Mouse (Mus musculus): ENCODE measurements around the gene Cer1. TPM values are rescaled to one million over a fixed set of nuclear protein-coding genes. Genes with fewer than 3 reads are reported as not detected.
A peak's percentile ranks its signal among the peaks of the same experiment; 100 is the strongest.

Cer1 gene
- polyA plus RNA-seq, 1 experiment, result not detected

DNA sequence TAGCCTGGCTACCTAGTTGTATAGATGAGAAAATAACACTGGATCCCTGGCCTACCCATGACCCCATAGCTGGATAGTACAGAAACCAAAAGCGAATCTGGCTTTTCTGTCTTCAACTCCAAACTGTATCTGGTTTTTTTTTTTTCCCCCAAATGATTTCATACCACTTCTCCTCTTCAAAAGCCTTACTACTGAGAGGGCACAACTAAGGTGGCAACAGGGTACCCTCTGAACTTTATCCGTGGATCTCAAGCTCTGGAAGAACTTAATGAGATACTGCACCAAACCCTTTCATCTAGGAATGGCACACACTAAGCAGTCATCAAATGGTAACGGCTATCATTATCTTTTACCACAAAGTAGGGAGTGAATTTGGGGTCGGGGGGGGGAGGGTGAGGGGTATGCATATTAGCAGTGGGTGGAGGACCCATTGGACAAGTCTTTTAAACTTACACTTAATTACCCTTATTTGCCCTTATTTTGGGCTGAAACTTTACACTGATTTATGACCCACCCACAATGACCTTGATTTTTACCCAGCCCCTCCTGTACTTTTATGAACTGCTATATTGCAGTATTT lies 26.4 kb downstream of the Cer1 start:
- TF ChIP-seq POLR2A (IDR thresholded peaks at IDR 0.05; ENCODE audit: low read depth, low read length) (no peak), CTCF (IDR thresholded peaks at IDR 0.05; ENCODE audit: extremely low read depth, insufficient read depth, insufficient read length, insufficient replicate concordance) (no peak)
- Histone ChIP-seq H3K4me3 (ENCODE audit: extremely low read depth, insufficient read depth, insufficient read length) (peak overlapping the region; percentile 80), H3K4me1 (ENCODE audit: control insufficient read depth, insufficient read depth, insufficient read length) (no peaks in the 10 kb centered on the region; the same call in none of the 2 replicates), H3K27ac (ENCODE audit: insufficient read depth, low read length) (no peak overlapping the region), H3K36me3 (ENCODE audit: control insufficient read depth, insufficient read depth, low read length) (no peaks in the 10 kb centered on the region), H3K27me3 (ENCODE audit: control insufficient read depth, insufficient read depth, low read length) (0 out of 2 replicates have a peak, but pooled peaks cover 2% of the 10 kb centered on the region)
- no peak for DNase-seq (ENCODE audit: low read depth in 1 of 2, low spot score in 2 of 2)
- WGBS, result 25% methylated on average over 4 of the region's 4 CpGs

DNA sequence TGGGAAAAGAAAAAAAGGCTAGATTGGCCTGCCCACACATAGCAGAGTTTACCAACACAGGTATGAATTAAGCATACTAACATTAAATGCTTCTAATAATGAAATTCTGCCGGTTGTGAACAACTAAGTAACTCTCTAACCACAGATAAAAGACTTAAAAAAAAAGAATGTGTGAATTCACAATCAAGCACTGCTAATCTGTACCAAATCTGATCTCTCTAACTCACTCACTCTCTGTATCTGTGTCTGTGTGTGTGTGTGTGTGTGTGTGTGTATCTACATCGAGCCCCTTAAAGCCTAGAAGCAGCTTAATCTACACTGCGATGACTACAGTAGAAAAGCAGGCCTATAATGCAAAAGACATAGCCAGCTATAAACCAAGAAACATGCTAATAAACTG lies 28.0 kb downstream of the Cer1 start:
- Histone ChIP-seq H3K36me3 (ENCODE audit: control insufficient read depth, insufficient read depth, low read length) (no peaks in the 10 kb centered on the region), H3K27ac (ENCODE audit: insufficient read depth, low read length) (no peak overlapping the region), H3K4me1 (ENCODE audit: control insufficient read depth, insufficient read depth, insufficient read length) (no peaks in the 10 kb centered on the region; the same call in none of the 2 replicates), H3K27me3 (ENCODE audit: control insufficient read depth, insufficient read depth, low read length) (0 out of 2 replicates have a peak, but pooled peaks cover 2% of the 10 kb centered on the region), H3K4me3 (ENCODE audit: extremely low read depth, insufficient read depth, insufficient read length) (no peak overlapping the region)
- TF ChIP-seq CTCF (IDR thresholded peaks at IDR 0.05; ENCODE audit: extremely low read depth, insufficient read depth, insufficient read length, insufficient replicate concordance) (no peak), POLR2A (IDR thresholded peaks at IDR 0.05; ENCODE audit: low read depth, low read length) (no peak)
- DNase-seq (ENCODE audit: low read depth in 1 of 2, low spot score in 2 of 2), result no peak
- 85% methylated on average over 3 of the region's 3 CpGs for WGBS

DNA sequence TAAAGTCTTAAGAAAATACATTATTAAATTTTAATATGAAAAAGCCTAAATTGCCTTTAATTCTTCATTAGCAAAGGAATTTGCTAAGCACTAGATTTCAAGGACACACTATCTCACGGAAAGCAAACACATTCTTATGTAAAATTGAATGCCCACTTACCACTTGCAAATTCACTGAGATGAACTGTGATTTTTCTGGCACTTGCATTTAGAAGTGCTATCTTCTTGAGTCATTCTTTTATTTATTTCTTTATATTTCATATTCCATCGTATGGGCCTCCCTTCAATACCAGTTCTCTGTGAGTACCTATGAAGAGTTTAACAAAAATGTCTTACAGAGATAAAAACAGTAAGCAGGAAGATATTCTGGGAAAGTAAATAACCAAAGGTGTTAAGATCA lies 31.1 kb downstream of the Cer1 start:
- Histone ChIP-seq H3K27ac (ENCODE audit: insufficient read depth, low read length) (no peak overlapping the region), H3K4me1 (ENCODE audit: control insufficient read depth, insufficient read depth, insufficient read length) (no peaks in the 10 kb centered on the region; the same call in none of the 2 replicates), H3K27me3 (ENCODE audit: control insufficient read depth, insufficient read depth, low read length) (no peaks in the 10 kb centered on the region), H3K4me3 (ENCODE audit: extremely low read depth, insufficient read depth, insufficient read length) (no peak overlapping the region), H3K36me3 (ENCODE audit: control insufficient read depth, insufficient read depth, low read length) (0 out of 2 replicates have a peak, but pooled peaks cover 1% of the 10 kb centered on the region)
- WGBS, result 87% methylated on average over 2 of the region's 2 CpGs
- no peak for TF ChIP-seq POLR2A (IDR thresholded peaks at IDR 0.05; ENCODE audit: low read depth, low read length)
- TF ChIP-seq CTCF (IDR thresholded peaks at IDR 0.05; ENCODE audit: extremely low read depth, insufficient read depth, insufficient read length, insufficient replicate concordance), result no peak
- DNase-seq (ENCODE audit: low read depth in 1 of 2, low spot score in 2 of 2), result no peak

DNA sequence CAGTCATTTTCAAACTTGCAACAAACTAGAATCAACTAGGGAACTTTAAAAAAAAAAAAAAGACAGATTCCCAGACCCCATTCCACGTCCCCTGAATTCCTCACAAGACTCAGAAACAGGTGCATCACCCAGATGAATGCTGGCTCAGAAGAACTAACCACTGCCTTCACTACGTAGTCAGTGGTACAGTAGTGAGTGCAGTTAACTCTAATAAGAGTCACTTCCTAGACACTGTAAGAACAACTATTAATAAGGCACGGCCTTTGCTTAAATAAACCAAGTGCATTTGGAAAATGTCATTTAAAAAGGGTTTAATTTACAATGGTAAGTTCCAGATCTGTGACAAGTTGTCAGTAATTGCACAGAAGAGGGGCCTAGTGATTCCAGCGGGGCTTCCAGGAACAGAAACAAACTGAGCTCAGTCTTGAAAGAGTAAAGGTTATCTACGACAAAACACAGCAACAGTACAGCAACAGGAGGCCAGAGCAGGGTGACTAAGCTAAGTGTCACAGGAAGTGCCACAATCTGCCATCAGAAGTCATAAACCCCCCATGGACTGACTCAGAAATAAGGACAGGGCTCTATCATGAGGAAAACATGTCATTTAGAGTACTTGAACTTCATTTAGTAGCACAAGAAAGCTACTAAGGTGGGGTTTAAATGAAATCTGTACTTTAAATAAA lies 36.3 kb downstream of the Cer1 start:
- WGBS, result 54% methylated on average over 5 of the region's 5 CpGs
- no peak for DNase-seq (ENCODE audit: low read depth in 1 of 2, low spot score in 2 of 2)
- Histone ChIP-seq H3K36me3 (ENCODE audit: control insufficient read depth, insufficient read depth, low read length) (0 out of 2 replicates have a peak, but pooled peaks cover 1% of the 10 kb centered on the region), H3K4me3 (ENCODE audit: extremely low read depth, insufficient read depth, insufficient read length) (no peak overlapping the region), H3K4me1 (ENCODE audit: control insufficient read depth, insufficient read depth, insufficient read length) (no peaks in the 10 kb centered on the region), H3K27ac (ENCODE audit: insufficient read depth, low read length) (no peak overlapping the region), H3K27me3 (ENCODE audit: control insufficient read depth, insufficient read depth, low read length) (no peaks in the 10 kb centered on the region)
- TF ChIP-seq POLR2A (IDR thresholded peaks at IDR 0.05; ENCODE audit: low read depth, low read length), result no peak
- no peak for TF ChIP-seq CTCF (IDR thresholded peaks at IDR 0.05; ENCODE audit: extremely low read depth, insufficient read depth, insufficient read length, insufficient replicate concordance)

DNA sequence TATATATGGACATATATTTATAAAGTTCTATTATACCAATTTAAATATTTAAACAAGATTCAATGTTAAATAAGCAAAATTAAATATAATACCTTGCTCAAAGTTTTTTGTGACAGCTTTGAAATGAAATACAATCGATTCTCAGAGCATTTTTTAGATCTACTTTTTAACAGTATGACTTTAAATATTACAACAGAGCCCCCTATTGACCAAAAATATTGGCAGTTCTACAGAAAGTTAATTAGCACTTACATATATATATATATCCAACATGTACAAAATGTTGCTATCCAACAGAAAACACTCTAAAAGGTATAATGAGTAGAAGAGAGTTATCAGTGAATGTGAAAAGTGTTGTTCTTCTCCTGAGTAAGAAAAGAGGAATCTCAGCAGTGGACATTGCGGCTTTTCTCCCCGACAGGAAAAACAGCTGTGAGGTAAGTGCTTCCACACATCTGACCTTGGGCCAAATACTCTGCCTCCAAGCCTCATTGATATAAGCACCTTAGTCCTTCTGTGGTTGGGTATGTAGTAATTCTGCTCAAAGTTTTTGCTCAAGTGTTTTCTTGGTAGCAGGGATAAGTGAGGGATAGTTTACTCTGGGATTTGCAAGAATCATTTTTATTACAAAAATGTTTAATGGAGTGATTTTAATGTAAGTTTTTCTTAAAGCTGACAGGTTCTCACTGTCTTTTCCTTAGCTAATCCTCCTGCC lies 47.3 kb downstream of the Cer1 start:
- H3K27ac ChIP-seq (ENCODE audit: insufficient read depth, low read length), result no peak overlapping the region
- DNase-seq (ENCODE audit: low read depth in 1 of 2, low spot score in 2 of 2), result no peak
- WGBS, result 69% methylated on average over 3 of the region's 3 CpGs
- no peaks in the 10 kb centered on the region for H3K27me3 ChIP-seq (ENCODE audit: control insufficient read depth, insufficient read depth, low read length)
- H3K4me1 ChIP-seq (ENCODE audit: control insufficient read depth, insufficient read depth, insufficient read length), result no peaks in the 10 kb centered on the region
- H3K4me3 ChIP-seq (ENCODE audit: extremely low read depth, insufficient read depth, insufficient read length), result no peak overlapping the region
- TF ChIP-seq POLR2A (IDR thresholded peaks at IDR 0.05; ENCODE audit: low read depth, low read length) (no peak), CTCF (IDR thresholded peaks at IDR 0.05; ENCODE audit: extremely low read depth, insufficient read depth, insufficient read length, insufficient replicate concordance) (no peak)
- peaks cover 19% of the 10 kb centered on the region for H3K36me3 ChIP-seq (ENCODE audit: control insufficient read depth, insufficient read depth, low read length)

Other genes starting within 250 kb of the Cer1 start
- 2.3 and 2.7 TPM in 2 replicates for gene Nfib, start 179.4 kb downstream of the Cer1 start, polyA plus RNA-seq (2012; rRNA removed)
- 2.4 and 2.5 TPM in 2 replicates for gene Zdhhc21, start 25.2 kb downstream of the Cer1 start, polyA plus RNA-seq (2012; rRNA removed)
- 2.4 and 2.6 TPM in 2 replicates for gene Frem1, start 167.2 kb upstream of the Cer1 start, polyA plus RNA-seq (2012; rRNA removed)

All from spleen, adult 2 months (tissue).